Mouse (Mus musculus): ENCODE measurements around the gene Anks3. TPM values are rescaled to one million over a fixed set of nuclear protein-coding genes. Genes with fewer than 3 reads are reported as not detected.
A peak's percentile ranks its signal among the peaks of the same experiment; 100 is the strongest.

Gene Anks3
- 13.0 and 20.9 TPM in 2 replicates for total RNA-seq (2015; ENCODE audit: low replicate concordance)
- 15.3 and 28.9 TPM in 2 replicates for total RNA-seq (2017; ENCODE audit: low replicate concordance)

- ATAC-seq (replicated peaks; ENCODE audit: low FRiP score, poor library complexity, severe bottlenecking): peak; percentile 95
Observed at GRCm38 (mm10) chr16:4963797-4964709, at the start of gene Anks3. TSS of gene Anks3 (minus strand) at chr16:4964205.

DNA sequence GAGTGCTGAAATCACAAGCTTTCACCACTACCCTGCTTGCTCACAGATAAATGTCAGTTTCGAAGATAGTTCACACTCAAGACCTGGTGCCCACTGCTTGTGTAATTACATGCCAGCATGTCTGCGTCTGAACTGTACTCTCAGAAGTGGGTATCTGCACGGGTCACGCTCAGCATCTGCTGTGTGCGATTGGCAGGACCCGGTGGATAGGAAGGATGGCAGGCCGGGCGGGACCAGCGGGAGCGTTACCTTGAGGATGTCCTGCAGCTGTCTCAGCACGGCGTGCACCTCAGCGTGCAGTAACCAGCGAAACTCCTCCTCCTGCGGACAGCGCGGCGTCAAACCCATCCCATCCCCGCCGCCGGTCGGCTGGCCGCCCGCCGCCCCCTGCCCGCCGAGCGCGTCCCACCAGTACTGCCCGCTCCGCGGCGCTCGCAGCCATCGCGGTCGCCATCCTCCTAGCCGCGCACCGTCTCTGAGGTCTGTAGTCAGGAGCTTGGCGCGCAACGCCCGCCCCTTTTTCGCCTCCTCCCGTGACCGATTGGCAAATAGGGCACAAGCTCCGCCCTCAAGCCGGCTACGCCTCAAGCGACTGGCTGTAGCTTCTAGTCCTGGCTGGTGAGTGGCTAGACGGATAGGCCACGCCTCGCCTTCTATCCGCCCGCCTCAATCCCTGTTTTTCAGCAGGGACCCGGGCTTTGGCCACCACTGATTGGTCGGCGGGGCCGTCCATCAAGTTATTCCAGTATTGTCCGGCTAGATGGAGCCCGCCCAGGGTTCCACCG lies 49.2 kb upstream of the Anks3 start, which contains the start of gene Rogdi:
Gene Rogdi (minus strand): TSS at position 500 of the 785 bp plus-strand sequence.
- ATAC-seq (replicated peaks; ENCODE audit: low FRiP score, poor library complexity, severe bottlenecking): peak; percentile 98

- no peak for ATAC-seq (replicated peaks; ENCODE audit: low FRiP score, poor library complexity, severe bottlenecking)
Observed at GRCm38 (mm10) chr16:5012036-5013005, 48.3 kb upstream of the Anks3 start.

GRCm38 (mm10) chr16:5011285-5011684 lies 47.3 kb upstream of the Anks3 start:
- ATAC-seq (replicated peaks; ENCODE audit: low FRiP score, poor library complexity, severe bottlenecking): no peak

GRCm38 (mm10) chr16:5010371-5010935 lies 46.4 kb upstream of the Anks3 start:
- no peak for ATAC-seq (replicated peaks; ENCODE audit: low FRiP score, poor library complexity, severe bottlenecking)

GRCm38 (mm10) chr16:5008076-5008475 lies 44.1 kb upstream of the Anks3 start:
- no peak for ATAC-seq (replicated peaks; ENCODE audit: low FRiP score, poor library complexity, severe bottlenecking)

DNA sequence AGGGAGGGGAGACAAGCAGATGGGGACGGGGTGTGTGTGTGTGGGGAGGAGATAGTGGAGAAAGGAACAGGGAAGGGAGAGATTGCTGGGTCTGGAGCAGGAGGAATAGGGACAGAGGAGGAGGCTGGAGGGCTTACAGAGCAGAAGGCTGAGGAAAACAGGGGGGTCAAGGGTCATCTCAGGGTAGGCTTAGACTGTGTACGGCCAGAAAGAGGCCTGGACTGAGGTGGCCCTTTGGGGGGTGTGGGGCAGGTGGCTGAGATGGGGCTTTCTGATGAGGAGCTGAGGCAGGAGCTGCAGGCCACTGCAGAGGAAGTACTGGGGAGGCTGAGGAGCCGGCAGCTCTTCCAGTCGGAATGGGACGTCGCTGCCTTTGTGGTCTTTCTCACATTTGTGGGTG lies 43.5 kb upstream of the Anks3 start:
- ATAC-seq (replicated peaks; ENCODE audit: low FRiP score, poor library complexity, severe bottlenecking): no peak

GRCm38 (mm10) chr16:5007067-5007466 lies 43.1 kb upstream of the Anks3 start, which contains the start of gene Smim22:
TSS of gene Smim22 (plus strand) at chr16:5007288.
- ATAC-seq (replicated peaks; ENCODE audit: low FRiP score, poor library complexity, severe bottlenecking): no peak

DNA sequence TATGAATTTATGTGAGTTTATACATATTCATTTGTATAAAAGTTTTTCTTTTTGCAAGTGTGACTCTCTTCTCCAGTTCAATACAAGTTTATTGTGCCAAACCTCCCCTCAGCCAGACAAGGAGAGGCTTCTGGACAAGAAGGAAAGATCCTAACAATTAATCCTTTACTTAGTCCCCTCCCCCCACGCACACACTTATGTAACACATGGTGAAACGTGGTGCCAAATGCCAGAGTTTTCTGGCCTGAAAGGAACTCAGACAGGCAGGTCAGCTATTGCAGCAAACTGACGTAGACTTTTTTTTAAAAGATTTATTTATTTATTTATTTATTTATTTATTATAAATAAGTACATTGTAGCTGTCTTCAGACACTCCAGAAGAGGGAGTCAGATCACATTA lies 36.6 kb upstream of the Anks3 start:
- no peak for ATAC-seq (replicated peaks; ENCODE audit: low FRiP score, poor library complexity, severe bottlenecking)

DNA sequence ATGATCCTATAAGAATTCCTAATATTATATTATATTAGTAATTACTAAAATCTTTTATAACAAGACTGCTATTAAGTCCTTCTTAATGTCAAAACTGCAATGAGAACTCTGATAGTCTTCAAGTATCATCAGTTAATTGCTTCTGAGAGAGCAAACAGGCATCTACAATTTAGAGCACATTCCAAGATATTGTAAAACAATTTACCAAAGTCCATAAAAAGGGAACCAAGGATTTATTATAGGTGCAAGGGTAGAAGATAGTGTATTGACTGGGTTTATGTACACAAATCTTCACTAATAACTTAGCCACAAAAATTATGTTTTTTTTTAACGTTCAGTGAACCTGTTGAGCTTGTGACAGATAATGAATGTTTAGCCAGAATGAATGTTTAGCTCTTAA lies 35.0 kb upstream of the Anks3 start:
- ATAC-seq (replicated peaks; ENCODE audit: low FRiP score, poor library complexity, severe bottlenecking): no peak

GRCm38 (mm10) chr16:4997553-4997952 lies 33.5 kb upstream of the Anks3 start, which contains the start of gene Sept12:
TSS of gene Sept12 (minus strand) at chr16:4997852.
- ATAC-seq (replicated peaks; ENCODE audit: low FRiP score, poor library complexity, severe bottlenecking): no peak

GRCm38 (mm10) chr16:4993276-4993675 lies 29.3 kb upstream of the Anks3 start:
- no peak for ATAC-seq (replicated peaks; ENCODE audit: low FRiP score, poor library complexity, severe bottlenecking)

GRCm38 (mm10) chr16:4984717-4985116 lies 20.7 kb upstream of the Anks3 start:
- ATAC-seq (replicated peaks; ENCODE audit: low FRiP score, poor library complexity, severe bottlenecking): no peak

GRCm38 (mm10) chr16:4979755-4980380 lies 15.9 kb upstream of the Anks3 start:
- ATAC-seq (replicated peaks; ENCODE audit: low FRiP score, poor library complexity, severe bottlenecking): no peak

GRCm38 (mm10) chr16:4978275-4979051 lies 14.5 kb upstream of the Anks3 start:
- ATAC-seq (replicated peaks; ENCODE audit: low FRiP score, poor library complexity, severe bottlenecking): no peak

DNA sequence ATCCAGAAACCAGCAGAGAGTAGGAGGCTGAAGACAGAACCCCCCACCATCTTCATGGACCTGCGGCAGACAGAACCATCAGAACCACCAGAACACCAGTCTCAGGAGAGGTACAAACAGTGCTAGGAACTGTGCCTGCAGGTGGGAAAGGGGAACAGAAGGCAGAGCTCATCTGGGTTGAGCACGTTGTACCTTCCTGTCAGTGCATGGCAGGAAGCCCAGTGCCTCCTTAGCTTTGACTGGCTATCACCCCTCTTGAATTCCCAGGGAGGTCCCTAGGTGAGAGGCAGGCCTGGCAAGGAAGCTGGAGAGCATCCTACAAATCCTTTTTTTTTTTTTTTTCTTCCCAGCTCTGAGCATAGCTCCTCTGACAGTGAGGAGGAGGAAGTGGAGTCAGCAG lies 12.2 kb upstream of the Anks3 start:
- ATAC-seq (replicated peaks; ENCODE audit: low FRiP score, poor library complexity, severe bottlenecking): no peak

GRCm38 (mm10) chr16:4974521-4974920 lies 10.5 kb upstream of the Anks3 start:
- no peak for ATAC-seq (replicated peaks; ENCODE audit: low FRiP score, poor library complexity, severe bottlenecking)

- ATAC-seq (replicated peaks; ENCODE audit: low FRiP score, poor library complexity, severe bottlenecking): no peak
Observed at GRCm38 (mm10) chr16:4971626-4972025, 7.6 kb upstream of the Anks3 start.
